Comparison of ENCODE assay signal across 8 mouse cellular contexts in genomic region chr17:32924658-32925312, GRCm38 (mm10). TPM values are rescaled to one million over a fixed set of nuclear protein-coding genes. Genes with fewer than 3 reads are reported as not detected.
DNase-seq lines count a peak whose midpoint lies in the region; ATAC-seq and TF ChIP-seq lines count a peak whose summit lies in the region.

No protein-coding gene starts in this region.

- H3K27ac ChIP-seq in embryonic facial prominence, embryonic 10.5 days (replicated peaks), result peak overlapping the region; percentile 90
- H3K27ac ChIP-seq in intestine, postnatal 0 days (ENCODE audit: low read depth, low read length), result peak overlapping the region; percentile 76
- H3K27ac ChIP-seq in limb, embryonic 10.5 days, result peak overlapping the region; percentile 89
- H3K27ac ChIP-seq in midbrain, embryonic 11.5 days (ENCODE audit: low read depth, low read length), result no peak overlapping the region

- peaks cover 10% of the 10 kb centered on the region for H3K4me1 ChIP-seq in embryonic facial prominence, embryonic 10.5 days
- no peaks in the 10 kb centered on the region; the same call in 1 of the 2 replicates for H3K4me1 ChIP-seq in intestine, postnatal 0 days (replicated peaks; ENCODE audit: control insufficient read depth, insufficient read depth, low read length)
- peaks cover 11% of the 10 kb centered on the region for H3K4me1 ChIP-seq in limb, embryonic 10.5 days
- peaks cover 4% of the 10 kb centered on the region for H3K4me1 ChIP-seq in midbrain, embryonic 11.5 days (ENCODE audit: control insufficient read depth, insufficient read depth, low read length)

- peak overlapping the region; percentile 66 for H3K4me2 ChIP-seq in intestine, postnatal 0 days (replicated peaks; ENCODE audit: low read depth)
- H3K4me2 ChIP-seq in midbrain, embryonic 11.5 days, result peak overlapping the region; percentile 67

- peak overlapping the region; percentile 52 for H3K9ac ChIP-seq in intestine, postnatal 0 days (ENCODE audit: low read depth, low read length)
- peak overlapping the region; percentile 73 for H3K9ac ChIP-seq in midbrain, embryonic 11.5 days (ENCODE audit: low read length)

- ATAC-seq in intestine, postnatal 0 days, result peak; percentile 89
- peak; percentile 94 for ATAC-seq in midbrain, embryonic 11.5 days (ENCODE audit: low FRiP score)

- H3K36me3 ChIP-seq in embryonic facial prominence, embryonic 10.5 days (replicated peaks), result no peaks in the 10 kb centered on the region
- no peaks in the 10 kb centered on the region for H3K36me3 ChIP-seq in intestine, postnatal 0 days (ENCODE audit: control insufficient read depth, insufficient read depth)
- H3K36me3 ChIP-seq in limb, embryonic 10.5 days, result no peaks in the 10 kb centered on the region
- no peaks in the 10 kb centered on the region for H3K36me3 ChIP-seq in midbrain, embryonic 11.5 days (ENCODE audit: control insufficient read depth, insufficient read depth, low read length)

- WGBS in embryonic facial prominence, embryonic 10.5 days, result 15% methylated on average over 32 of the region's 32 CpGs
- 12% methylated on average over 32 of the region's 32 CpGs for WGBS in intestine, postnatal 0 days
- WGBS in limb, embryonic 10.5 days, result 19% methylated on average over 32 of the region's 32 CpGs
- 15% methylated on average over 32 of the region's 32 CpGs for WGBS in midbrain, embryonic 11.5 days

- peaks cover 16% of the 10 kb centered on the region for H3K9me3 ChIP-seq in embryonic facial prominence, embryonic 10.5 days
- no peaks in the 10 kb centered on the region for H3K9me3 ChIP-seq in intestine, postnatal 0 days (ENCODE audit: control insufficient read depth)
- no peaks in the 10 kb centered on the region for H3K9me3 ChIP-seq in limb, embryonic 10.5 days (replicated peaks)
- H3K9me3 ChIP-seq in midbrain, embryonic 11.5 days (ENCODE audit: control insufficient read depth, low read length), result no peaks in the 10 kb centered on the region

- peaks cover 7% of the 10 kb centered on the region for H3K27me3 ChIP-seq in embryonic facial prominence, embryonic 10.5 days (replicated peaks; ENCODE audit: low read depth, poor library complexity, severe bottlenecking)
- H3K27me3 ChIP-seq in intestine, postnatal 0 days (replicated peaks; ENCODE audit: control insufficient read depth, insufficient read depth, low read length), result no peaks in the 10 kb centered on the region
- H3K27me3 ChIP-seq in limb, embryonic 10.5 days (ENCODE audit: low read depth, poor library complexity, severe bottlenecking), result no peaks in the 10 kb centered on the region
- no peaks in the 10 kb centered on the region for H3K27me3 ChIP-seq in midbrain, embryonic 11.5 days (ENCODE audit: control insufficient read depth, insufficient read depth, low read length)

- H3K4me3 ChIP-seq in embryonic facial prominence, embryonic 10.5 days, result peak overlapping the region; percentile 65
- H3K4me3 ChIP-seq in intestine, postnatal 0 days (ENCODE audit: low read depth, low read length), result peak overlapping the region; percentile 29
- H3K4me3 ChIP-seq in limb, embryonic 10.5 days, result peak overlapping the region; percentile 60
- H3K4me3 ChIP-seq in midbrain, embryonic 11.5 days (ENCODE audit: low read depth, low read length), result peak overlapping the region; percentile 35

- DNase-seq in adrenal gland, postnatal 4 days (ENCODE audit: low spot score in 2 of 2), result peak; percentile 31 to 58
- DNase-seq in embryonic facial prominence, embryonic 10.5 days (ENCODE audit: low spot score), result peak; percentile 85
- DNase-seq in heart, adult 11 months, result peak; percentile 98
- DNase-seq in limb, embryonic 10.5 days (ENCODE audit: low spot score), result peak; percentile 81
- peak; percentile 95 for DNase-seq in midbrain, embryonic 11.5 days (ENCODE audit: low spot score, missing footprints)
- peak; percentile 36 to 64 for DNase-seq in right cerebral cortex, postnatal 36 days (ENCODE audit: low spot score in 2 of 2)
- DNase-seq in urinary bladder, postnatal 4 days (ENCODE audit: low spot score in 2 of 2), result peak; percentile 65 to 74

- no peak for TF ChIP-seq CTCF in intestine, postnatal 0 days (IDR thresholded peaks at IDR 0.05; ENCODE audit: low read depth)

RNA-seq across cellular contexts. Expression of gene Cyp4f14, which starts 7.6 kb away (rescaled TPM):
- total RNA-seq in adrenal gland, postnatal 4 days (2021), result 1 to 10 TPM; 3.1 to 3.3 TPM
- not detected in 2 replicates for polyA plus RNA-seq in embryonic facial prominence, embryonic 10.5 days (2016; fragmentation: Nextera tagmentation; extraction: Ambion mirVana)
- 1.7 and 1.9 TPM in 2 replicates for polyA plus RNA-seq in intestine, postnatal 0 days (2015; fragmentation: Nextera tagmentation; extraction: Ambion mirVana)
- polyA plus RNA-seq in limb, embryonic 10.5 days (2016; fragmentation: Nextera tagmentation; extraction: Ambion mirVana), result not detected in 2 replicates
- not detected in 2 replicates for polyA plus RNA-seq in midbrain, embryonic 11.5 days (2014; fragmentation: Nextera tagmentation; extraction: Ambion mirVana)

RNA-seq across cellular contexts. Expression of gene Cyp4f13, which starts 22.4 kb away (rescaled TPM):
- total RNA-seq in adrenal gland, postnatal 4 days (2021), result 10 to 100 TPM; 71.3 to 72.6 TPM
- polyA plus RNA-seq in embryonic facial prominence, embryonic 10.5 days (2016; fragmentation: Nextera tagmentation; extraction: Ambion mirVana), result 2.1 and 3.3 TPM in 2 replicates
- polyA plus RNA-seq in intestine, postnatal 0 days (2015; fragmentation: Nextera tagmentation; extraction: Ambion mirVana), result 61.8 and 62.9 TPM in 2 replicates
- 2.3 and 2.6 TPM in 2 replicates for polyA plus RNA-seq in limb, embryonic 10.5 days (2016; fragmentation: Nextera tagmentation; extraction: Ambion mirVana)
- 2.0 and 2.2 TPM in 2 replicates for polyA plus RNA-seq in midbrain, embryonic 11.5 days (2014; fragmentation: Nextera tagmentation; extraction: Ambion mirVana)

RNA-seq across cellular contexts. Expression of gene Zfp870, which starts 33.3 kb away (rescaled TPM):
- total RNA-seq in adrenal gland, postnatal 4 days (2021), result 10 to 100 TPM; 11.1 to 12.6 TPM
- 7.1 and 8.7 TPM in 2 replicates for polyA plus RNA-seq in embryonic facial prominence, embryonic 10.5 days (2016; fragmentation: Nextera tagmentation; extraction: Ambion mirVana)
- 2.9 and 3.0 TPM in 2 replicates for polyA plus RNA-seq in intestine, postnatal 0 days (2015; fragmentation: Nextera tagmentation; extraction: Ambion mirVana)
- 6.5 and 7.6 TPM in 2 replicates for polyA plus RNA-seq in limb, embryonic 10.5 days (2016; fragmentation: Nextera tagmentation; extraction: Ambion mirVana)
- polyA plus RNA-seq in midbrain, embryonic 11.5 days (2014; fragmentation: Nextera tagmentation; extraction: Ambion mirVana), result 9.7 and 11.0 TPM in 2 replicates

RNA-seq across cellular contexts. Expression of gene Zfp472, which starts 40.8 kb away (rescaled TPM):
- total RNA-seq in adrenal gland, postnatal 4 days (2021), result 1 to 10 TPM; 8.4 TPM
- polyA plus RNA-seq in embryonic facial prominence, embryonic 10.5 days (2016; fragmentation: Nextera tagmentation; extraction: Ambion mirVana), result 12.0 and 15.1 TPM in 2 replicates
- polyA plus RNA-seq in intestine, postnatal 0 days (2015; fragmentation: Nextera tagmentation; extraction: Ambion mirVana), result 4.9 and 5.3 TPM in 2 replicates
- 12.2 and 13.7 TPM in 2 replicates for polyA plus RNA-seq in limb, embryonic 10.5 days (2016; fragmentation: Nextera tagmentation; extraction: Ambion mirVana)
- 14.4 and 15.6 TPM in 2 replicates for polyA plus RNA-seq in midbrain, embryonic 11.5 days (2014; fragmentation: Nextera tagmentation; extraction: Ambion mirVana)

Comparison
In these comparisons a context has a peak if more than half of its experiments do, and no peak if none do; other contexts are left out.
1. DNase-seq: peak in every context shown above with its lines; median percentile 98 in heart, adult 11 months; 95 in midbrain, embryonic 11.5 days; 85 in embryonic facial prominence, embryonic 10.5 days; 81 in limb, embryonic 10.5 days; 70 in urinary bladder, postnatal 4 days; 50 in right cerebral cortex, postnatal 36 days; 44 in adrenal gland, postnatal 4 days.
2. RNA of gene Cyp4f13, which starts 22.4 kb away (polyA plus RNA-seq): 61.8 to 62.9 TPM in intestine, postnatal 0 days; 2.1 to 3.3 TPM in embryonic facial prominence, embryonic 10.5 days, 2.3 to 2.6 TPM in limb, embryonic 10.5 days and 2.0 to 2.2 TPM in midbrain, embryonic 11.5 days; every median in the first group is over 10 times any median in the second.
3. Peak in every context shown above with its lines, with median percentiles within 50 percentile points of each other: H3K4me3 ChIP-seq.